Mouse (Mus musculus): ENCODE measurements at regions not wholly inside any gene's neighbourhood (a gene's known extent, or its start where the extent isn't known, plus 50 kb on each side); places are given as distances from the start of the nearest gene placed in this dataset.

DNA sequence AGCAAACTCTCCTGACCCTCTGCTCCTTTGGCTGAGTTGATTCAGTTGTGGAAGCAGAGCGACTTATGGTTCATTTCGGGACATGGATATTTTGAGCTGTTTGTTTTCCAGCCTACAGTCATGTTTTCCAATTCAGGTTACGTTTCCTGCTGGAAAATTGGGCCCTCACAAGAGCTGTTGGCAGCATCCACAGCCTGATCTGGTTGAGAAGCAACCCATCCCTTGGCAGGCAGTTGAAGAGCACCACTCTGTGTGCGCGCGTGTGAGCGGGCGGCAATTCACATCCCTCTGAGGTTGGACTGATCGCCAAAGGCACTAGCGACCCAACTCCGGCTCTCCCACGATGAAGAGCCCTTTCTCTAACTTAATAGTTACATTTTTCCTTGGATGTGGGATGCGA, 457.1 kb downstream of the Tmem38b start:
- no peak for DNase-seq

DNA sequence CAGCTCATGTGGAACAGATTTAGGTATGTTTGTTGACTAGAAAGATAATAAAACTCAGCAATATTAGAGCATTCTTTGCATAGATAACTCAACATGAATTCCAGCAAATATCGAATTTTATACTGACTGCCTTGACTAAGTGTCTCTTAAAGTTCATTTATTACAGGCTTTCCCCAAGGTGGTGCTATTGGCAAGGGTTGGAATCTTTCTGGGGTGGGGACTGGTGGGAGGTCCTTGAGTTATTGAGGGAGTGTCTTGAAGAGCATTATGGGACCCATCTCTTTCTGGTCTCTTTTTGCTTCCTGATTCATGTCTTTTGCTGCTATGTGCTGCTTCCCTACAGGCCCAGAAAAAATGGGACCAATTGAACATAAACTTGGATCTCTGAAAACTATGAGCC, 488.0 kb downstream of the Tmem38b start:
- no peak for DNase-seq

DNA sequence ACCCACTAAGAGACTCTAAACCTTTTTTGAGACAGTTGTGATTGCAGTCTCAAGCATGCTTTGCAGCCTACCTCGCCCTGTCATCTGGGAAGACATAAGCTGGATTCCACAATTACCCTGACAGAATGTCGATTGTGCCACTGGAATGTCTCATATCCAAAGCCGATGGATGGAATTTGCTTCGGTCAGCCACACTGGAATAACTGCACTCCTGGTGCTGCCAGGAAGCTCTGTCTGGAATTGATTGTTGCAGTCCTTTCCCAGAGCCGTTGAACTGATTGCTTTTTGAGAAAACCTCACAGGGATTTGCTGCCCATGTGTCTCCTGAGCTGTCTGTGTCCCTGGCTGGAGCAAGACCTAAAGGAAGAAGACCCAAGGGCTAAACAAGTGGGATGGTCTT, 499.0 kb downstream of the Tmem38b start:
- no peak for DNase-seq

DNA sequence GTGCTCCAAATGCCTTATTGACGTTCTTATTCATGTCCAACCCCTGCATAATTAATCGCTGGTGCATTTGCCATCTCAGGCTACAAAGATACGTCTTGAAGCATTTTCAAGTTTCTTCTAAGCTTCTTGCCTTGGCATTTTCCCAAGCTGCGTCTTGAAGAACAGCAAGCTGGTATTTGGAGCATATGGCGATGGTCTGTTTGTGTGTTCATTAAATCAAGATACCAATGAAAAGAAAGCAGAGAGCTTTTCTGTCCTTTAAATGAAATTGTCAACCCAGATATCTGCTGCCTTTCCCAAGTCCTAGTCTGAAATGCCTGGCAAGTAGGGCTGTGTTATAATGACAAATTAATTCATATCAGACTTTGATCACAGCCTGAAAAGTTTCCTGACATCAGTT, 502.4 kb downstream of the Tmem38b start:
- DNase-seq: no peak

DNA sequence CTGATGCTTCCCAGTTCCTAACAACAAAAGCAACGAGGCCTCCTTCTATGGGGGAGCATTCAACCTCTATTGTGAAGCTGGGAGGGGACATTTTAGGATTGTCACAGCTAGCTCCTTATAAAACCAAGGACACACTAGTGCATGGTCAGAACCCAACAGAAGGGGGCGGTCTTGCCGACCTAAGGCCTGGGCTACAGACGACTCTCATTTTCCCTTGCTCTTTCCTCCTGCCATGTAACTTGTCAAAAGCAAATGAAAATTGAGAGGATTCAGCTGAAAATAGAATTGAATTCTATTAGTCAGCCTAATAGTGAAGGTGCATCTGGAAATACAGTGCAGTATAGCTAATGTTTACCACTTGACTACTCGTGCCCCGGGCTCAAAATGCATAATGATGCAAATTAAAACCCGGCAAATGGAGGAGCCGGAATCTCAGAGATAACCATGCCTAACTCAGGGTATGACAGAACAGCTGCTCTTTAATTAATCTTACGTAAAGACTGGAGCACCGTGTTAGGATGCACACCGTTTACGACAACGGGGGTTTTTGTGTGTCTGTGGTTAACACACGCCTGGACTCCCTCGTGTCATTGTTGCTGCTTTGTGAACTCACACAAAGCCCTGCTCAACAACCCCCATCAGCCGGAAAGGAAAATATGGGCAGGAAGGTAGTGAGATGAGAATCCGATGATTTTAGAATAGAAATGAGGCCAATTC, 503.0 kb downstream of the Tmem38b start:
- no peak for DNase-seq

DNA sequence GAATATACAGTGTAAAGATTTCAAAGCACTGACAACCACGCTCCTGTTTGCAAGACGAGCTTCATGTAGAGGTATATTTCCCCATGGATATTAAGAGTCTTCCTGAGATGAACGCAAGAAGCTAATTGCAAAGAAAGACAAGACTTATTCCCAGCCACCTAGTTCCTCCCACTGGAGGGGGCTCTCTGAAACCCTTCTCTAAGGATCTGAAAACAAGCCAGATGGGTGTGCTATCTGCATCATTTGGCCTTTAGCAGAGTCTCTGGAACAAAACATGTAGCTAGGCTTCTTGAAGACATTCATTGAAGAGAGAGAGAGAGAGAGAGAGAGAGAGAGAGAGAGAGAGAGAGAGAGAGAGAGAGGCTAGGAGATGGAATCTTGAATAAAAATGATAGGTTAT, 504.8 kb downstream of the Tmem38b start:
- DNase-seq: no peak

DNA sequence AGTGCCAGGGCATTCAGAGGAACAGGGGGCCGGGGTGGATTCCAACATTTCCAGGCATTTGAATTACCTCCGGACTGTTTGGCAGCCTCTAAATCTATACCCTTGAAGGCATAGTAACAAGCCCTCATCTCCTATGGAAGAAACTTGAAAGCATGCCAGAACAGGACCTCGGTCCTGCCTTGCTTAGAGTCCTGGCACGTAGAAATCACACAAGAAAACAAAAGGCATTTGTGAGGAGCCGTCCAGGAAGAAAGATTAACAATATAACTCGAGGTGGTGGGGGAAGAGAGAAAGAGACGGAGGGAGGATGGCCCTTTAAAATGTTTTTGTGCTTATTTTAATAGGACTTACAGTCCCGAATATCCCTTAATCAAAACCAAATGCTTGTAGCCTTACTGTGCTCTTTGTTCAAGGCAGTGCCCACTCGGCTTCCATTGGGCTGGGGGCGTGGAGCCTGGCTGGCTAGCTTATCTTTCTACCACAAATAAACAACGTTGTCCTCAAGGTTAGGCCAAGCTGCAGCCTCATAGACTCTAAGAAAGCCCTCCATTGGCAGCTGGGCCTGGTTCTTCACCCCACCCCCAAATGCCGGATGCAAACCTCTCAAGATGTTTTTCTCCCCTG, 505.9 kb downstream of the Tmem38b start:
- DNase-seq: no peak

DNA sequence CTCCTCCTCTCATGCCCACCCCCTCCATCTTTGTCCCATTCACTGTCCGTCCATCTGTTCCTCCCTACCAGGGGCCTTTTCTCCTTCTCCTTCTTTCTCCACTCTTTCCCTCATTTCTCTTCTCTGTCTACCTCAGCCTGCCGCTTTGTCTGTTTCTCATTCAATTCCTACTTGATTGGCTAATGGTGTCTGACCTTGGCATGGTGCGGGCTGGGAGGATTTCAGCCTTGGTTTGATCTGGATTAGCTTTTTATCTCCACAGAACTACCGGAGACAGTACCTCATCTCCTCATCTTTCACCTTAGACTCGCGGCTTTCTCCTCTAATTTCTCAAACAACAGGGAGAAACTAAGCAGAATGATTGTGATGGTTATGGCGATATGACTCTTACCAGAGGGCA, 506.4 kb downstream of the Tmem38b start:
- DNase-seq: no peak

DNA sequence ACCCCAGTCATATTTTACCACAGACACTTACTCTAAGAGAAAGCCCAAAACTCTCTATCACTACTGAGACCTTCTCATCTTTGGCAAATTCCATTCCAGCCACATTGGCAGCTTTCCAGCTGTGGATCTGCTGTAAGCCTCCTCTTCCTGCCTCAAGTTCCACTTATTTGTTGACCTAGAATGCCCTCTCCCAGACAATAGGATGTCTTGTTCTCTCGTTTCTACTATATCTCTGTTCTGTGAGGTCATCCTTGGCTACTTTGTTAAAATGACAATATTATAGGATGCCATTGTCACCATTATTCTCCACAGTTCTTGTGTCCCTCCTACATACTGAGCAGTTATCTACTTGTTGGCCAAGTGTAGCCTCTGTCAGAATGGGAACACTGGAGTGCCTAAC, 512.7 kb downstream of the Tmem38b start:
- peak; percentile 12 to 54 for DNase-seq

DNA sequence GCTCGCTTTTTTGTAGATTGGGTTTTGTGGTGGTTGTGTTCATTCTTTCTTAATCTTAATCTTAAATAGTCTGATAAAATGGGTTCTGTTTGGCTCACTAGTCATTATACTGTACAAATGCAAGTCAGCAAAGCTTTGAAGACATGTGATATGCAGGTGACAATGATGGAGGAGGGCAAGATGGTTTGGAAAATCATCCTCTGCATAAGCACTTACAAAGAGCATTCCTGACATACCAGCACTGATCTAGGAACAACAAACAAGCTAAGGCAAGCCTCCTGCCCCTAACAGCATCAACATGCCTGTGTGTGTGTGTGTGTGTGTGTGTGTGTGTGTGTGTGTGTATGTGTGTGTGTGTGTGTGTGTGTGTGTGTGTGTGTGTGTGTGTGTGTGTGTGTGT, 514.3 kb downstream of the Tmem38b start:
- no peak for DNase-seq

DNA sequence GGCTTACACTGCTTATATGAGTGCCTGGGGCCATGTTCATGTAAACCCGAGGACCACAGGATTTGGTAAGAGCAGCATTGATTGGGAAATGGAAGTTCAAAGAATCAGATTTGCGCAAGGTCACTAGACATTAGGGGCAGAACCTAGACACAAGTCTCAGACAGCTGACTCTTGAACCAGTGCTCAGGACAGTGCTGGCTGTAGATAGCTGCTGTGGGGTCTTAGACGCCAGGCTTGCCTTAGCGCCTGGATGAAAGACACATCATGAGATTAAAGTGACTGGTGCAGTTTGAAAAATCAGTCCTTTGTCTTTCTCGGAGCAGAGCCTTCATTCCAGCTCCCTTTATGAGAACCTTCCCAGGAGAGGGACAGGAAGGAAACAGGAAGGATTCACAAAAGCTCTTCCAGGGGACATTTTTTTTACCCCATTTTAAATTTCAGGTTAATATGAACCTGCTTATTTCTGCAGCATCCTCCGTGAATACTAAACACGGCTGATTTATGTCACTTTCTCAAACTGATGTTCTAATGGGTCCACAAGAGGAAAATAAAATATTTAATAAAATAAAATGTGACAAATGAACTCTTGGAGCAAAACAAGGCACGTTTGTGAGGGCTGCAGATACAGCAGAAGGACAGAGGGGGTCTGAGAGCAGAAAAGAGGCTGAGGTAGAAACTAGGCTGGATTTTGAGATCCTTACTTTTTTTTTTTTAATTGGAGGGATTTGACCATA, 528.0 kb downstream of the Tmem38b start:
- DNase-seq: no peak

DNA sequence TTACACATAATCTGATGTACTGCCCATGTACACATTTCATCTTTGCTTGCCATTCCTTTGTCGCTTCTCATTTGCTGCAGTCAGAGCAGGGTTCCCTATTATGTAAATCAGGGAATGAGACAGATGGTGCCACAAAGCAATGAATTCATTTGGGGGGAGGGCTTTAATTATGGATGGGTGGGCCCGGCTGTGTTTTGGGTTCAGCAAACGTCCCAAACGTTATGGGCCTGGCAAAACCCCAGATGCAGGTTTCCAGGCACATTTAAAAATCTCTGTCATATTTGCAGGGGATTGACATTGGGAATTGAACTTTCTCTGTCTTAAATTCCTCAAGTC, 528.5 kb downstream of the Tmem38b start:
- DNase-seq: no peak

DNA sequence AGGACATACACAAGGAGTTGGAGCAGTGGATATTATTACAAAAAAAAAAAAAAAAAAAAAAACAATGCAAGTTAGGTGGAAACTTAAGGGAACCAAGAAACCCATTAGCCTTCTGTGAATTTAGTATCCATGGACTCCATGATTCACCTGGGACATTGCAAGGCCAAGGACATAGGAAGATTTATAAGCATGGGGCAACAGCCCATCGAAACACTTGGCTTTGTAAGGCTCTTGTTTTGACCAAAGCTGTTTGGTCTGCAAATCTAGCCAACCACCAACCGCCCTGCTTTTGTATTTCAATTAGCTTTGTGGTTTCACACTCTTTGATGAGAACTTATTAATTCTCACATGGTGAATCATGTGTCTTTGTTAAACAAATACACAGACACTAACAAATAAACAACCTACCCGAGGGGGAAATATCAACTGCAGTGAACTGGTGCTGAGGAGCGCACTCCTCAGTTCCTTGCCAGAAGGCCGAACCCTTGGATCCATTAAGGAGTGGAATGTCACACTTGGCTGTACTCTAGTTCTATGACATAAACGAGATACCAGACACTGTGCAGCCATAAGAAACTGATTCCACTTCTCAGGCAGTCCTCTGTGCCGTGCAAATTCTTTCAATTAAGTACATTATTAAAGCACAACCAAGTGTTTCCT, 529.7 kb downstream of the Tmem38b start:
- no peak for DNase-seq

DNA sequence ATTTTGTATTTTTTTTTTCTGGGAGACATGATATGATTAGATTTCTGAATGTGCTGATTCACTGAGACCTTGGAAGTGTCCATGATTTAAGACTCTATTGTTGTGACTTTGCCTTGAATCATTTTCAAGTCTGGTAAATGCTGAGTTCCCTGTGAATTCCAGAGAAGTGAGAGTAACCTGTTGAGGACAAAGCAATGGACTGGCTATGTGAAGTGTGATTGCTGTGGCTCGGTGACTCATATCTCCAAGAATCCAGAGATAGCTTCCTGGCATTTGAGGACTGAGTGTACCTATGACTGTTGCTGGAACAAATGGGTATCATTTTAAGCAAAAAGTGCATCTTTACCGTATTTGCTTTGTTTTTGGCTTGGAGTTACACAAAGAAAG, 530.2 kb downstream of the Tmem38b start:
- DNase-seq: no peak

DNA sequence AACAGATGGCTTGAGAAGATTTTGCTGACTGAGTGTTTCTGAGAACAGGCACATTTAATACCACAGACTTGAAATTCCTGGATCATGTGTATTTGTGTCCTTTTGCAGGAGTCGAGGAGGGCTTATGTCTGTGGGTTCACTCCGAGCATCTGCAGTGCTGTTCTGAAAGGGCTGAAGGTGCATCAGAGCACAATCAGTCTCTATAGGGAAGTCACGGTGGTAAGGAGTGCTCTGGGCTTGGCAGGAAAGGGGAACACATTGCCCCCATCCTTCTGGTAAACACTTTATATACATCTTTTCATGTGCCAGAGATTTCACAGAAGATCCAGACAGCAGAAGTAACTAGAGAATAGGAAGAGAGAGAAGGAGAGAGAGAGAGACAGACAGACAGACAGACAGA, 545.1 kb downstream of the Tmem38b start:
- DNase-seq: no peak

DNA sequence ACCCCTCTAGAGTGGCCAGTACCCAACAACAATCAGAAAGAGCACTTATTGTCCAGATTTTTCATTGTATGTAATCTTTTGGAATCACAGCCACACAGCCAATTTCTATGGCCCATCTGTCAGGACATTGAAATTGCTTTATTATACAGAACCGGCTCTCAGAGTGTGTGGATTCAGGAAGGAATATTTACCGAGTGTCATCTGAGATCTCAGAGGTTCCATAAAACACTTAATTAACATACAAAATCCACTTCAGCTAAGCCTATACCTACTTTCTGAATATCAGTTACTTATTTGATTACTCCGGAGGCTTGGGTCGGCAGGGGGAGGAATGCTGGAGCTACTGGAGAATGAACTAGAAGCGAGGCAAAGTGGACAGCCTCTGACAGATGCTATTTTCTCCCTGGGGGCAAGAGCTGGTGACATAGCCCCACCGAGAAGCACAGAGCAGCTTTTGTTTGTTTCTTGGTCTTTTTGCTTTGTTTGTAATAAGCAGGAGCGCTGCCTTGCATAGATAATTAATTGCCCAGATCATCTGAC, 545.6 kb downstream of the Tmem38b start:
- no peak for DNase-seq

DNA sequence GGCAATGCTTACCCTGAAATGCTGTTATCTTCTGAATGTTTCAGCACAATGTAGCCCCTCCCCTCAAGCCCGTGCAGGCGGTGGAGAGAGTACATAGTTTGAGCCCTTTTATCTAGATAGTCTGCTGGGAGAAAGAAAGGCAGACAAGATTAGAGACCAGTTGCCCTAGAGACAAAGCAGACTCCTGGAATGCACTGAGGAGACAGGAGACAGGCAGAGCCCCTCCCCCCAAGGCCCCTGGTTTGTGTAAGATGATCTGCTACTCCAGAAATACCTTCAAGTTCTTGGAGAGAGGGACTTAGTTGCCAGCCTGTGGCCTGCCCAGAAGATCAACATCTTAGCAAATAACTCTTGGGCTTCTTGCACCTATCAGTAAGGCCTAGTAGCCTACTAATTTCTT, 547.8 kb downstream of the Tmem38b start:
- DNase-seq: no peak

DNA sequence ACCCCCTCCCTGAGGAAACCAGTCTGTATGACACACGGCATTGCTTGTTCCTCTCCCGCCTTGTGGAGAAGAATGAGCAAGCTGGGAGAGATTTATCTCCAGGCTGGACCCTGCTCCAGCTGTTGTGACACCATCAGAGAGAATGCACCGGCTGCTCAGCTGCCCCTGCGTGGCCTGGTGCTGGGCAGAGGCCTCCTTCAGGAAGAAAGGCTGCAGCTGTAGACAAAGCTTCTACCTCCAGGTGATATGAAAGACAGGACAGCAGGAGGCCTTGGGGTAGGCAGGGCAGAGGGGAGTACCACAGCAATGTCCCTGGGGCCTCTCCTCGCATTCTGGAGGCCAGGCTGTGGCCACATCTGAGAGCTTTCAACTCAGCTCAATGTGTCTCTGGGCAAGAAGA, 548.6 kb downstream of the Tmem38b start:
- DNase-seq: no peak

DNA sequence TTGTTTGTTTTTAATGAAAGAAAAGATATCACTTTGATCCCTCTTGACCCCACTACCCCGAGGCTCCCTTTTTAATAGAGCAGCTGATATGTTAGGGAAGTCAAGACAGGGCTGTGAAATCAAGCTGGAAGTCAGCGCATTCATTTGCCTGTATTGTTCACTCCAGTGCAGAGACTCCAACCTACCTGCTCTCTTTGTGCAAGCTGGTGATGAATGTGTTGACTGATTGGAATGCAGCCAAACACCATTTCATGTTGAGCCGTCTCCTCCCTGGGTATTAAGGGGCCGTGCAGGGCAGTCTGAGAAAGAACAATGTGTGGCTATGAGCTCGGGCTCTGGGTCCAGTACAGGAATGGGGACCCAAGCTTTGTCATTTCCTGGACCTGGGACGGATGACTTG, 557.4 kb upstream of the Zfp462 start:
- DNase-seq: no peak

DNA sequence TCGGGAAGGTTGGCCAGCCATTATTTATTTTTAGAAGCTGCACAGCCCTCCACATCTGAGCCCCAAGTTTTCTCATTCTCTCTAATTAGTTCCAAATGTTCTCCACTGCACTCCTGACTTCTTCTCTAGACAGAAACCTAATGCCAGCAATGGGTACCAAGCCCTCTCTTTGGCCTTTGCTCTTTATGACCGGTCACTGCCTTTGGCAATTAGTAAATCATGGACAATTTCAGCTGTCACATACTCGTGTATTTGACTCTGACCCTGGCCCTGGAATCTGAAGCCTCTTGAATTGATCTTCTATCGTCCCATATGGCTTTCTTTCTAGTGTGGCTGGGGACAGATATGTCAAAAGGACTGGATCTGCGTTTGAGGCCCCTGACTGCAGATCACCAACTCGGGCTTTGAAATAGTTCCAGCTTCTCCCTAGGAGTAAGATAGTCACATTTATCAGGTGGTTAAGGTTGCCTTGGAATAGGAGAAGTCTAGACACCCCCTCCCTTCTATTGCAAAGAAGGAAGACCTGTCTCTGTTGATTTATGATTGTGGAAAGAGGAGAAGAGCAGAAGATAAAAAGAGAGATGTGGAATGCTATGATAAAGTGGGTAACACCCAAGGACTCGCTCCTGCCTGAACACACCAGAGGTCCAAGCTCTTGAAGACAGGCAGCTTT, 553.2 kb upstream of the Zfp462 start:
- no peak for DNase-seq

DNA sequence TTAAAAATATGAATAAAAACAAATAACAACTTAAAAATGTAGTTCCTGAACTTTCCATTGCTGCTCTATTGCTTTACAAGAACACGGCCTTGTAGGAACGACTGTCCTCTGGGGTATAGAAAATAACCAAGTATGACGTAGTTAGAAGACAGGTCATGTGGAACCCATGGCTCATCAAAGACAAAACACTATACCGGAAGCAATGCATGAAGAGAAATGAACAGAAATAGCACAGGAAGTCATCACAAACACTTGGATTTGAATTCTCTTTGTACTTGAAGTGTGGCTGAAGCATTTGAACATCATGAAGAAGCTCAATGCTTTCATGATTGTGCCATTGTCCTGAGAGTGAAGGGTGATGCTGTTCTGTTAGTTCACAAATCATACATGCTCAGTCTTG, 538.7 kb upstream of the Zfp462 start:
- DNase-seq: no peak

DNA sequence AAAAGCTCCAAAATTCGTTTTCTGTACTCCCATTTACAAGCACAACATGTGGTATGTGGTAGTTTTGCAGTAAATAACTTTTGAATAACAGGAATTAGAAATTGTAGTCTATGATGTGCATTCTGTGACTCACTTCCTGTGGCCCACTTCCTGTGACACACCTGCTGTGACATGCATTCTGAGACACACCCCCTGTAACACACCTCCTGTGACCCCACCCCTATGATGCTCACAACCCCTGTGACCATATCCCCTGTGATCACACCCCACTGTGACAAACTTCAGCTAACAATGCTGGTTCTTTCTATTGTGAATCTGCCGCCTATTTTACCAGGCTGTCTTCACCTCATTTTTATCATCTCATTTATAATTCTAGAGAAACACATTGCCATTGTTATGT, 536.9 kb upstream of the Zfp462 start:
- DNase-seq: no peak

DNA sequence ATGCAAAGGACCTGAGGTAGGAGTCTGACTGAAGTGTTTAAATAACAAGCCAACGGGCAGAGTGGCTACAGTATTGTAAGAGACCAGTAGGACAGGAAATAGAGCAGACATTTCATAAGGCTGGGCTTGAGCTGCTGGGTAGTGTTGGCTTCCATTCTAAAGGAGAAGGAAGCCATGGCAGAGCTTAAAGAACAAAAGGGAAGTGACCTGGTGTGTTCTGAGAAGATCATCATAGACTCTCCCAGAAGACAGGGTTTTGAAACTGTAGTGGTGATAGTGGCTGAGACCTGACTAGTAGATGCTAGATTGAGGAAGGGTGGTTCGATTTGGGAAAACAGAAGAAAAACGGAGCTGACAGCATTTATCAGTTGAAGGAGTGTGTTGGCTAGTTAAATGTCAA, 514.1 kb upstream of the Zfp462 start:
- DNase-seq: no peak

Data from kidney, postnatal 36 days (tissue).